Mouse (Mus musculus): ENCODE results near the gene Hc. TPM values are rescaled to one million over a fixed set of nuclear protein-coding genes. Genes with fewer than 3 reads are reported as not detected.

Gene Hc
- polyA plus RNA-seq, 1 experiment from 2014 or later = 0.17 TPM

DNA sequence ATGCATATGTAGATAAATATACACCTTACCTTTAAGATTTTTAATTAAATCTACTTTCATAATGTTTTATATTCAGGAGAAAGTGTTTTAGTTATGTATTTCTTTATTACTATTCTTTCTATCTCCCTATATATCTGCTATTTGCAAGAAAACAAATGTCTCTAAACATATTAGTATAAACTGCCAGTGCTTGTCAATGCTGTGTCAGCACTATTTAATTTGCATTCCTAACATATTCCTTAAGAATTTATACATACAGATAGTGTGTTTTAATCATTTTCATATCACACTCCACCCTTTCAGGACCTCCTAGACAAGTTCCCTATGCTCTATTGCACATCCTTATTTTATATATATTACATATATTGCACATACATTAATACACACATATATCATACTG, 41.5 kb upstream of the Hc start:
- no peak overlapping the region for H3K27ac ChIP-seq (ENCODE audit: low read depth, low read length)
- no peak for ATAC-seq (replicated peaks; ENCODE audit: insufficient number of reproducible peaks, low FRiP score, low TSS enrichment)
- H3K27me3 ChIP-seq (ENCODE audit: control insufficient read depth, insufficient read depth, low read length) = no peaks in the 10 kb centered on the region
- H3K36me3 ChIP-seq (ENCODE audit: control insufficient read depth, insufficient read depth, low read length) = no peaks in the 10 kb centered on the region
- peaks cover 3% of the 10 kb centered on the region; the same call in 1 of the 2 replicates for H3K4me1 ChIP-seq (ENCODE audit: control insufficient read depth, insufficient read depth, low read length)
- H3K9ac ChIP-seq (ENCODE audit: low read depth, low read length) = no peak overlapping the region
- H3K9me3 ChIP-seq (replicated peaks; ENCODE audit: control insufficient read depth, low read length) = no peaks in the 10 kb centered on the region
- no peak overlapping the region for H3K4me3 ChIP-seq (ENCODE audit: low read depth, low read length)
- H3K4me2 ChIP-seq = no peak overlapping the region

DNA sequence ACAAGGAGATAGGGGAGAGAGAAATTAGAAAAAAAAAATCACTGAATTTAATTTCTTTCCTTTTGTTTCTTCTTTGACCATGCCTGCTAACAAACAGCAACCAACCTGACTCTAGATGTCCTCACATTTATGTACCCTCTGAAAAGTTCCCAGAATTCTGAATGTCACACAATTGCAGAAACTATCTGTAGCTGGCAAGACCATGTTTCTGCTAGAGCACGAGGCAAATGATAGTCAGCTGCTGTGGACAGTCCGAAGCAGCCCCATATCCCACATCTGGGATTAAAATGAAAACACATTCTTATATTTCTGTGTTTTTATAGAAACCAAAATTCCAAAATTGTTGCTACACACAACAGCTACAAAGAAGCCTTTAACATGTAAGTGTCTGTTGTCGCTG, 40.2 kb upstream of the Hc start, which contains the start of gene AI182371:
Gene AI182371, minus strand, starts transcription at position 101 of the 400 bp plus-strand sequence.
- Histone ChIP-seq H3K9ac (ENCODE audit: low read depth, low read length) (no peak within 1 kb of the TSS), H3K9me3 (replicated peaks; ENCODE audit: control insufficient read depth, low read length) (no peaks in the 10 kb centered on the region), H3K27ac (ENCODE audit: low read depth, low read length) (no peak within 1 kb of the TSS), H3K4me1 (ENCODE audit: control insufficient read depth, insufficient read depth, low read length) (peaks cover 3% of the 10 kb centered on the region; the same call in 1 of the 2 replicates), H3K4me2 (no peak within 1 kb of the TSS), H3K27me3 (ENCODE audit: control insufficient read depth, insufficient read depth, low read length) (no peaks in the 10 kb centered on the region), H3K36me3 (ENCODE audit: control insufficient read depth, insufficient read depth, low read length) (no peaks in the 10 kb centered on the region), H3K4me3 (ENCODE audit: low read depth, low read length) (no peak within 1 kb of the TSS)
- no peak for ATAC-seq (replicated peaks; ENCODE audit: insufficient number of reproducible peaks, low FRiP score, low TSS enrichment)
- WGBS (ENCODE audit: insufficient replicate concordance) = 79% methylated on average over 3 of the region's 3 CpGs

DNA sequence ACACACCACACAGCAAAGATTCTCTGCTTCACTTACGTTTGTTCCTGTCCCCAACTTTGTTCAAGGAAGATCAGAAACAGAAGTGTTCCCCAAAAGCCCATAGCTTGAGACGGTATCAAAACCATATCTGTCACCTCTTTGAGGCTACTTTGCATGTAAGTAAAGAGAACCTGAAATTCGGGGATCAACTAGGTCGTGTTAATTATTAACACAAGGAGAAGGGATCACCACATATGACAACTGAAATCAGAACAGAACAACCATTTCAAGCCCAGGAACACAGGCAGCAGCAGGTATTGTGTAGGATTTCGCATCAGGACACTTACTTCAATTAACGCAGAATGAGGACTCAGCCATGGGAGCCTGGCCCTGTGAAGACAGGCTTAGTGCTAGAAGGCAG, 39.3 kb upstream of the Hc start:
- WGBS (ENCODE audit: insufficient replicate concordance) = 72% methylated on average over 6 of the region's 6 CpGs
- no peak overlapping the region for H3K27ac ChIP-seq (ENCODE audit: low read depth, low read length)
- no peak for ATAC-seq (replicated peaks; ENCODE audit: insufficient number of reproducible peaks, low FRiP score, low TSS enrichment)

DNA sequence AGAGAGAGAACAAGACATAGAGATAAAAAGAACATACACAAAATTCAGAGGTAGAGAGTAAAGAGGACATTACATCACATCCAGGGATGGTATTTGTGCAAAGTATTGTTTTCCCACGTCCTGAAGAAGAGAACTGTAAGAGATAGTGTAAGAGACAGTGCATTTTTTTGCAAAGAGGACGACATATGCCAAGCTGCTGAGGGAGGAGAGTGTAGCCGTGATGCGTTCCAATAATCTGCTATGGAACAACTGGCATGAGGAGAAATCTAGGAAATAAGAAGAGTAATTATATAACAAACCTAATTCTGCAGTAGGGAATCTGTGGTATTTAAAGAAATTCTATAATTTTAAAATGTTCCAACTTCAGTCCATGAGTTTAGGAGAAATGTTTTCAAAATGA, 26.2 kb upstream of the Hc start:
- Histone ChIP-seq H3K4me3 (ENCODE audit: low read depth, low read length) (no peak overlapping the region), H3K9me3 (replicated peaks; ENCODE audit: control insufficient read depth, low read length) (no peaks in the 10 kb centered on the region), H3K36me3 (ENCODE audit: control insufficient read depth, insufficient read depth, low read length) (no peaks in the 10 kb centered on the region), H3K9ac (ENCODE audit: low read depth, low read length) (no peak overlapping the region), H3K4me2 (no peak overlapping the region), H3K4me1 (ENCODE audit: control insufficient read depth, insufficient read depth, low read length) (no peaks in the 10 kb centered on the region), H3K27me3 (ENCODE audit: control insufficient read depth, insufficient read depth, low read length) (no peaks in the 10 kb centered on the region), H3K27ac (ENCODE audit: low read depth, low read length) (no peak overlapping the region)
- ATAC-seq (replicated peaks; ENCODE audit: insufficient number of reproducible peaks, low FRiP score, low TSS enrichment) = no peak
- 59% methylated on average over 4 of the region's 4 CpGs for WGBS (ENCODE audit: insufficient replicate concordance)

More for the DNA sequence above, 39.3 kb upstream of the Hc start:
- Histone ChIP-seq H3K36me3 (ENCODE audit: control insufficient read depth, insufficient read depth, low read length) (no peaks in the 10 kb centered on the region), H3K4me2 (no peak overlapping the region), H3K27me3 (ENCODE audit: control insufficient read depth, insufficient read depth, low read length) (no peaks in the 10 kb centered on the region), H3K9ac (ENCODE audit: low read depth, low read length) (no peak overlapping the region), H3K4me1 (ENCODE audit: control insufficient read depth, insufficient read depth, low read length) (peaks cover 3% of the 10 kb centered on the region; the same call in 1 of the 2 replicates), H3K4me3 (ENCODE audit: low read depth, low read length) (no peak overlapping the region), H3K9me3 (replicated peaks; ENCODE audit: control insufficient read depth, low read length) (no peaks in the 10 kb centered on the region)

DNA sequence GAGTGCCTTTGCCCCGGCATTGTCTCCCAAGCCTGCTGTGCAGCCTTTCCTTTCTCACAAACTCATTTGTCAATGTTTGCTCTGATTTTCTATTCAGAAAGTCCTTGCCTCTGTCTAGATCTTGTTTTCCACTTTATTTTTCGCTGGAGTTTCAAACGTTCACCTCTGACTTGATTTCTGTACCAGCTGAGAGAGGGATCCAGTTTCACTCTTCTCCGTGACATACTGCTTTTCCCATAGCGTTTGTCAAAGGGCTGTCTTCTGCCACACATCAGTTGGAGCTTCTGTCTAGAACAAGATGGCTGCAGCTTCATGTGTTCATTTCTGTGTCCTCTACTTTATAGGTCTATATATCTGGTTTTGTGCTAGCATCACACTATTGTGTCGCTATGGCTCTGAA, 17.9 kb upstream of the Hc start:
- no peak overlapping the region for H3K4me2 ChIP-seq
- H3K4me1 ChIP-seq (ENCODE audit: control insufficient read depth, insufficient read depth, low read length) = no peaks in the 10 kb centered on the region
- H3K4me3 ChIP-seq (ENCODE audit: low read depth, low read length) = no peak overlapping the region
- 71% methylated on average over 6 of the region's 6 CpGs for WGBS (ENCODE audit: insufficient replicate concordance)
- no peak for ATAC-seq (replicated peaks; ENCODE audit: insufficient number of reproducible peaks, low FRiP score, low TSS enrichment)
- no peaks in the 10 kb centered on the region for H3K27me3 ChIP-seq (ENCODE audit: control insufficient read depth, insufficient read depth, low read length)
- H3K9ac ChIP-seq (ENCODE audit: low read depth, low read length) = no peak overlapping the region
- no peak overlapping the region for H3K27ac ChIP-seq (ENCODE audit: low read depth, low read length)
- H3K36me3 ChIP-seq (ENCODE audit: control insufficient read depth, insufficient read depth, low read length) = no peaks in the 10 kb centered on the region
- no peaks in the 10 kb centered on the region for H3K9me3 ChIP-seq (replicated peaks; ENCODE audit: control insufficient read depth, low read length)

DNA sequence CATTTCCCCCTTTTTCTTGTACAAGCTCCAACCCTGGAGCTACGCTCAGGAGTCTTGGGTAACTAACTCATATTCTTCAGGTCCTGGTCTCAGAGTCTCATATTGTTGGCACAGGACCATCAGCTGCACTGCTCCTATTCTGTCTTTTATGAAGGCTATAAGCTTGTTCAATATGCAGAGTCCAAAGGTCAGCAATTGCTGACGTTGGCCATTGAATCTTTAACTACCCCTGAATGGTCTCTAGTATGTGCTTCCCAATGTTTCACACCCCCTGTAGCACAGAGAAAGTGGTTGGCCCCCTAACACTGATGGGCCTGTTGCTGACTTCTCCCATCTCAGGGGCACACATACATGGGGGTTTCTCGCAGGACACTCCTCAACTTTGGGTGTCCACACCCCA, 13.1 kb upstream of the Hc start:
- 83% methylated on average over 3 of the region's 3 CpGs for WGBS (ENCODE audit: insufficient replicate concordance)
- H3K4me1 ChIP-seq (ENCODE audit: control insufficient read depth, insufficient read depth, low read length) = no peaks in the 10 kb centered on the region
- no peak for ATAC-seq (replicated peaks; ENCODE audit: insufficient number of reproducible peaks, low FRiP score, low TSS enrichment)

DNA sequence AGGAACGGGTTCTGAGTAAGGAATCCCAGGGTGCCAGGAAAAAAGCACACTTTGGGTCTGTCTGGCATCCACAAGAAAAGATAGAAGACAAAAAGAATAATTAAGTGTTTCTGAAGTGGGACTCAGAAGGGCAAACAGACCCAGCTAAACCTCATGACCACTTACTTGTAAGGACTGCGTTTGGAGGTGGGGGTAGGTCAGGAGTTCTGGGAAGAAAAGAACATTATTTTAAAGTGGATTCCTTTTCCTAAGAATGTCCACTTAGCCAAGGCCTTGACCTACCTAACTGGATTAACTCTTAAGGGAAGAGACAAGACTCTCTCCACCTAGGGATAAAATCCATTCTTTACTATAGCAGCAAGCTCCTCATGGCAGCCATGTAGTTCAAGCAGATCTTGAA, 11.3 kb upstream of the Hc start:
- Histone ChIP-seq H3K9ac (ENCODE audit: low read depth, low read length) (no peak overlapping the region), H3K27me3 (ENCODE audit: control insufficient read depth, insufficient read depth, low read length) (no peaks in the 10 kb centered on the region), H3K4me2 (no peak overlapping the region), H3K27ac (ENCODE audit: low read depth, low read length) (no peak overlapping the region), H3K4me1 (ENCODE audit: control insufficient read depth, insufficient read depth, low read length) (no peaks in the 10 kb centered on the region), H3K4me3 (ENCODE audit: low read depth, low read length) (no peak overlapping the region), H3K9me3 (replicated peaks; ENCODE audit: control insufficient read depth, low read length) (no peaks in the 10 kb centered on the region; the same call in 1 of the 2 replicates), H3K36me3 (ENCODE audit: control insufficient read depth, insufficient read depth, low read length) (no peaks in the 10 kb centered on the region)
- WGBS (ENCODE audit: insufficient replicate concordance) = 72% methylated on average over 2 of the region's 2 CpGs
- no peak for ATAC-seq (replicated peaks; ENCODE audit: insufficient number of reproducible peaks, low FRiP score, low TSS enrichment)

More for the DNA sequence above, 13.1 kb upstream of the Hc start:
- Histone ChIP-seq H3K4me2 (no peak overlapping the region), H3K36me3 (ENCODE audit: control insufficient read depth, insufficient read depth, low read length) (no peaks in the 10 kb centered on the region), H3K4me3 (ENCODE audit: low read depth, low read length) (no peak overlapping the region), H3K27ac (ENCODE audit: low read depth, low read length) (no peak overlapping the region), H3K27me3 (ENCODE audit: control insufficient read depth, insufficient read depth, low read length) (no peaks in the 10 kb centered on the region), H3K9ac (ENCODE audit: low read depth, low read length) (no peak overlapping the region), H3K9me3 (replicated peaks; ENCODE audit: control insufficient read depth, low read length) (no peaks in the 10 kb centered on the region; the same call in 1 of the 2 replicates)

DNA sequence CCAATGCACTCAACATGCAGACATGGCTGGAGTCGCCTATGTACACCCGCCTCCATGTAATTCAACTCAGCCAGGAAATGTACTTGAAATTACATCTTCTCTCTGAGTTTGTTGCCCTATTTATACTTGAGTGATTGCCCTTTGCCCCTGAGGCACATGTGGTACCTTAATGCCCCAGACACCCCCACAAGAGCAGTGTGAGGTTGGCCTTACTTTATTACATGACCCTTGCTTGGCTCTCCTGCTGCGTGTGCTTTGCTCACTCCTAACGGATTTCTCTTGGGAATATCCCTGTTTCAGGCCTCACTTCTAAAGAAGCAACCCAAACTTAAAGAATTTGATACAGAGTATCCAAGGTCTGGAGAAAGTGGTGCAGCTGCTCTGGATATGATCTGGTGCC, 9.0 kb upstream of the Hc start:
- Histone ChIP-seq H3K4me3 (ENCODE audit: low read depth, low read length) (no peak overlapping the region), H3K4me1 (ENCODE audit: control insufficient read depth, insufficient read depth, low read length) (no peaks in the 10 kb centered on the region), H3K9ac (ENCODE audit: low read depth, low read length) (no peak overlapping the region), H3K9me3 (replicated peaks; ENCODE audit: control insufficient read depth, low read length) (no peaks in the 10 kb centered on the region; the same call in 1 of the 2 replicates), H3K36me3 (ENCODE audit: control insufficient read depth, insufficient read depth, low read length) (no peaks in the 10 kb centered on the region), H3K4me2 (no peak overlapping the region), H3K27ac (ENCODE audit: low read depth, low read length) (no peak overlapping the region), H3K27me3 (ENCODE audit: control insufficient read depth, insufficient read depth, low read length) (no peaks in the 10 kb centered on the region)
- WGBS (ENCODE audit: insufficient replicate concordance) = 76% methylated on average over 4 of the region's 4 CpGs
- no peak for ATAC-seq (replicated peaks; ENCODE audit: insufficient number of reproducible peaks, low FRiP score, low TSS enrichment)

DNA sequence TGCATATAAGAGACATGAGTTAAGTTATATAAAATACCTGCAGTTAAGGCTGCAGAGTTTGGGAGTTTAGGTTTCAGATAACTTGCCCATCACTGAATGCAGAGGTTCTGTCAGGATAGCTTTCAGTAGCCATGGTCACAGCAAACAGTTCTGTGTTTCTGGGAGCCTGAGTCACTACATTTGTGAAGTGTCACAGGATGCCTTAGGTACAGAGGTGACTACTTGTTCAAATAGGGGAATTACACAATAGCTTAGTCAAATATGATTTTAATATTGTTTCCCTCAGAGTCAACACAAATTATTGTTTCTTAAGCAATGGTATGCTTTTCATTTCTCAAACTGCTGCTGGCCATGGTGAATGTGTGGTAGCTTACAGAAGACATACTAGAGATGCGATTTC, 7.9 kb upstream of the Hc start:
- Histone ChIP-seq H3K4me1 (ENCODE audit: control insufficient read depth, insufficient read depth, low read length) (no peaks in the 10 kb centered on the region), H3K4me3 (ENCODE audit: low read depth, low read length) (no peak overlapping the region), H3K4me2 (no peak overlapping the region), H3K9me3 (replicated peaks; ENCODE audit: control insufficient read depth, low read length) (no peaks in the 10 kb centered on the region; the same call in 1 of the 2 replicates), H3K27me3 (ENCODE audit: control insufficient read depth, insufficient read depth, low read length) (no peaks in the 10 kb centered on the region), H3K36me3 (ENCODE audit: control insufficient read depth, insufficient read depth, low read length) (no peaks in the 10 kb centered on the region), H3K9ac (ENCODE audit: low read depth, low read length) (no peak overlapping the region), H3K27ac (ENCODE audit: low read depth, low read length) (no peak overlapping the region)
- ATAC-seq (replicated peaks; ENCODE audit: insufficient number of reproducible peaks, low FRiP score, low TSS enrichment) = no peak
- WGBS (ENCODE audit: insufficient replicate concordance) = 91% methylated on average over 1 of the region's 1 CpGs

Data from heart, embryonic 11.5 days (tissue).